Mouse (Mus musculus): ENCODE results near the gene Disp1.

DNA sequence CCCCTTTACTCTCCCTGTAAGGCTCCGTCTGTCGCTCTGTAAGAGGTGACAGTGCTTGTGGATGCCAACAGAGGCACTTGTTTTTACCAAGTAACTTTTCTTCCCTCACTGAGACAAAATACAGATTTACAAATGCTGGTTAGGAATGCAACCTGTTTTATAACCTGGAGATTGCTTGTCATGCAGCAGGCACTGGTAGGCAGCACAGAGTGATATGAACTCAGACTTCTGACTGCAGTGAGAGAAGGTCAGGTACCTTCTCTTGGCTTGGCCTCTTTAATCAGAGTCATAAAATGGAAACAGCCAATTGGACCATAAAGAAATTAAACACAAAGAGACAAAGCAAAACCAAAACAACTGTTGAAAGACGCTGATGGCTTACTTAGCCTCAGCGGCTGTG, 83.2 kb downstream of the Disp1 start:
- TF ChIP-seq GATA1 (IDR thresholded peaks at IDR 0.05; ENCODE audit: low read length) (no peak), TAL1 (IDR thresholded peaks at IDR 0.05; ENCODE audit: low read length) (no peak)
